Mouse (Mus musculus): Measurements from ENCODE around the gene Il11ra1. TPM values are rescaled to one million over a fixed set of nuclear protein-coding genes. Genes with fewer than 3 reads are reported as not detected.
A peak's percentile ranks its signal among the peaks of the same experiment; 100 is the strongest.
"Not testable (repeated sequence)": the region's sequence is repeated elsewhere in the genome, so short reads cannot be mapped to it uniquely, and the experiment has no call there.

The Il11ra1 gene
- polyA plus RNA-seq, 1 experiment from 2014 or later = 55.2 TPM

- 13% methylated on average over 29 of the region's 40 CpGs for WGBS
- H3K9ac ChIP-seq (ENCODE audit: low read length); H3K27me3 ChIP-seq (ENCODE audit: control insufficient read depth, insufficient read depth, low read length); ATAC-seq (ENCODE audit: low FRiP score); H3K4me3 ChIP-seq (ENCODE audit: low read depth, low read length); H3K9me3 ChIP-seq (ENCODE audit: control insufficient read depth, low read length); H3K27ac ChIP-seq (ENCODE audit: low read depth, low read length); H3K36me3 ChIP-seq (ENCODE audit: control insufficient read depth, insufficient read depth, low read length); H3K4me1 ChIP-seq (ENCODE audit: control insufficient read depth, insufficient read depth, low read length): not testable (repeated sequence)
- DNase-seq (ENCODE audit: low spot score, missing footprints) = peak; percentile 96
- peak within 1 kb of the TSS; percentile 34; the same call in 1 of the 2 replicates for H3K4me2 ChIP-seq
Observed at GRCm38 (mm10) chr4:41696930-41697841, 2.6 kb upstream of the Il11ra1 start, which contains the start of gene Cntfr. TSS of gene Cntfr (minus strand) at chr4:41697089.

DNA sequence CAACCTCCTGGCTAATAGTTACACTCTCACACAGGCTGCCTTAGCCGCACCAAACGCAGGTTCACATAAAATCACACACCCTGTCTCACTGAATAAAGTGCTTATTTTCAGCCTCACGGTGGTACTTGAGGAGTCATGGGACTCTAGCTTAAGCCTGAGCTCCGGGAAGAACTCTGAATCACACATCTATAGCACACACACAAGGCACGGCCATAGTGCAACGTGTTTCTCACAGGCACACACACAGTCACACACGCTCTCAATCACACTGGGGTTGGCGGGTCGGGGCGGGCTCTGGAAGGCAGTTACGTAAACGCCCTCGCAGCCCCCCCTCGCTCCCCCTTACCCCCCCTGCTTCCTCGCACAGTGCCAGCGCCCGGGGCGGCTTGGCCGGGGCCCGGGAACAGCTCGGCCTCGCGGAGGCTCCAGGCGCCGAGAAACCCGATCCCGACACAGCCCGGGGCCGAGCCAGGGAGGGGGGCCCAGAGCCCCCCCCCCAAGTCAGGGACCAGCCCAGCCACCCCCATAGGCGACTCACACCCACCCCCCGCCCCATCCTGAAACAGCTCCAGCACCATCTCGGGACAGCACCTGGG is 1.3 kb upstream of the Il11ra1 start:
- not testable (repeated sequence) for H3K9ac ChIP-seq (ENCODE audit: low read length); H3K4me3 ChIP-seq (ENCODE audit: low read depth, low read length); H3K4me2 ChIP-seq; H3K36me3 ChIP-seq (ENCODE audit: control insufficient read depth, insufficient read depth, low read length); H3K27ac ChIP-seq (ENCODE audit: low read depth, low read length); H3K4me1 ChIP-seq (ENCODE audit: control insufficient read depth, insufficient read depth, low read length); ATAC-seq (ENCODE audit: low FRiP score); H3K27me3 ChIP-seq (ENCODE audit: control insufficient read depth, insufficient read depth, low read length); H3K9me3 ChIP-seq (ENCODE audit: control insufficient read depth, low read length)
- WGBS = 7% methylated on average over 20 of the region's 32 CpGs
- peak; percentile 80 for DNase-seq (ENCODE audit: low spot score, missing footprints)

DNA sequence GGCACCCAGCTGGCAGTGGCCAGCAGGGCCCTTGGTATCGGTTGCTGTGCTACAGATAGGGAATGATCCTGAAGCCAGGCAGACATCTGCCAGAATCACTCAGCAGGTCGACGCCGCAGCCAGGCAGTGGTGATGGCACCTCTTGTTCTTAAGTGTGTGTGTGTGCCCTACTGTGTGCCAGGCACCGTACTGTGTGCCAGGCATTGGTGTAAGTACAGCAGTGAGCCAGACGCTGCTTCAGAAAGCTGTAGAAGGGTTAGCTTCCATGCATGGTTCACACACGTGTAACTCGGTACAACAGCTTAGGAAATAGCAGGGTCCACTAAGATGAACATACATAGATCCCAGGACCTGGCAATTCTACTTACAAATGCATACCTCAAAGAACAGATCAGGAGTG is 435 bp downstream of the Il11ra1 start:
- not testable (repeated sequence) for H3K27ac ChIP-seq (ENCODE audit: low read depth, low read length); H3K9me3 ChIP-seq (ENCODE audit: control insufficient read depth, low read length); H3K36me3 ChIP-seq (ENCODE audit: control insufficient read depth, insufficient read depth, low read length); DNase-seq (ENCODE audit: low spot score, missing footprints); H3K27me3 ChIP-seq (ENCODE audit: control insufficient read depth, insufficient read depth, low read length); H3K4me2 ChIP-seq; H3K4me1 ChIP-seq (ENCODE audit: control insufficient read depth, insufficient read depth, low read length); ATAC-seq (ENCODE audit: low FRiP score); H3K4me3 ChIP-seq (ENCODE audit: low read depth, low read length); H3K9ac ChIP-seq (ENCODE audit: low read length)
- 67% methylated on average over 1 of the region's 8 CpGs for WGBS

DNA sequence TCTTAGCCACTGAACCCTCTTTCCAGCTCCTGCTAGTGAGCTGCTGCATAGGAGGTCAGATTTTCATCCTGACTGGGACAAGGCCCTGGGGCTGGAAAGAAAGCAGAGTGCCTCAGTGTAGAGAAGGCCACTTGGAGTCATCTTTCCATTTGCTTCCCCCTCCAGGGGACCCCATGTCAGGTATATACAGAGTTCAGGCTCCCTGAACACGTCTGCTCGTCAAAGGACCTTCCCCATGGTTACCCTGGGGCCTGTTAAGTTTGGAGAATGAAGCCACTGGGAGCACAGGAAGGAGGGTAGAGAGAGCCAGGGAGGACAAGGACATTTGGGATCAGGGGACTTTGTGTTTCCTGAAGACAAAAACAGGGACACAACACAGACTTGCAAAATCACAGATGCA is 2.4 kb downstream of the Il11ra1 start:
- not testable (repeated sequence) for H3K27ac ChIP-seq (ENCODE audit: low read depth, low read length); H3K4me3 ChIP-seq (ENCODE audit: low read depth, low read length); H3K36me3 ChIP-seq (ENCODE audit: control insufficient read depth, insufficient read depth, low read length); ATAC-seq (ENCODE audit: low FRiP score); H3K9ac ChIP-seq (ENCODE audit: low read length); H3K9me3 ChIP-seq (ENCODE audit: control insufficient read depth, low read length); H3K27me3 ChIP-seq (ENCODE audit: control insufficient read depth, insufficient read depth, low read length); H3K4me2 ChIP-seq
- 64% methylated on average over 2 of the region's 2 CpGs for WGBS
- DNase-seq (ENCODE audit: low spot score, missing footprints) = peak; percentile 53
- peaks cover 12% of the 10 kb centered on the region for H3K4me1 ChIP-seq (ENCODE audit: control insufficient read depth, insufficient read depth, low read length)

- Histone ChIP-seq H3K4me3 (ENCODE audit: low read depth, low read length) (no peak overlapping the region), H3K27me3 (ENCODE audit: control insufficient read depth, insufficient read depth, low read length) (peaks cover 2% of the 10 kb centered on the region; the same call in 1 of the 2 replicates), H3K27ac (ENCODE audit: low read depth, low read length) (no peak overlapping the region), H3K9ac (ENCODE audit: low read length) (no peak overlapping the region), H3K4me1 (ENCODE audit: control insufficient read depth, insufficient read depth, low read length) (peaks cover 20% of the 10 kb centered on the region), H3K4me2 (no peak overlapping the region), H3K9me3 (ENCODE audit: control insufficient read depth, low read length) (no peaks in the 10 kb centered on the region), H3K36me3 (ENCODE audit: control insufficient read depth, insufficient read depth, low read length) (no peaks in the 10 kb centered on the region)
- ATAC-seq (ENCODE audit: low FRiP score) = no peak
- peak; percentile 85 for DNase-seq (ENCODE audit: low spot score, missing footprints)
- 3% methylated on average over 5 of the region's 5 CpGs for WGBS
Observed at GRCm38 (mm10) chr4:41704651-41705050, 4.9 kb downstream of the Il11ra1 start.

DNA sequence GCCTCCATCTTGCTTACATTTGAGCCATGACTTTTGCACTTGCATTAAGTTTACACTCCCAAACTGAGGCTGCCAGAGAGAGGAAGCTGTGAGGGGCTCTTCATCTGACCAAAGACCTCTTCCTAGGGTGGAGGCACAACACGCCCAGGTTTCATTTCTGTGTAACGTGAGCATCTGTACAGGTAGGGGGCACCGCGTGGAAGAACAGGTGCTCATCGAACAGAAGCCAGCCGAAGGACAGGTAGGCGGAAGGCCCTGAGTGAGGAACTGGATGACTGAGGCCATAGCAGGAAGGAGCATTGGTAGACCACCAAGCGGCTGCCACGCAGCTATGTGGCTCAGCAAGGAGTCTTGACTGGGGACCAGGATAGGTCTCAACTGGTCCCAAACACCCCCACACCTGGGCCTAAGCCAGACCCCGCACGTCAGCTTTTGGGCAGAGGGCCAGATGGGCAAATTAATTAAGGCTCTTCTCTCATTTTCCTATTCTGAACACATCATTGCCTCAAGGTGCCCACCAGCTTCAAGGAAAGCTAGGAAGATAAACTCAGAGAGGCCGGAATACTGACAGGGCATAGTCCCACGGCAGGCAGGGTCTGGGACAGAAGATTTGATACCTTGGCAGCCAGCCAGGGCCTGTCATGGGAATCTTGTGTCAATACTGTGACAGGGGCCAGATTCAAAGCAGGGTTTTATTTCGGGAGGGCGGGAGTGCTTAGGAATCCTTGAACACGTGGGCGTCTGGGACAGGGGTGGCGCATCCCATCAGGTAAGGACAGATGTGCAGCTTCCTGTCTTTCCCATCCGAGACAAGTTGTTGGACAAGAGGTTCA is 6.3 kb downstream of the Il11ra1 start:
- Histone ChIP-seq H3K36me3 (ENCODE audit: control insufficient read depth, insufficient read depth, low read length) (no peaks in the 10 kb centered on the region), H3K9me3 (ENCODE audit: control insufficient read depth, low read length) (no peaks in the 10 kb centered on the region), H3K27ac (ENCODE audit: low read depth, low read length) (no peak overlapping the region), H3K4me1 (ENCODE audit: control insufficient read depth, insufficient read depth, low read length) (peaks cover 20% of the 10 kb centered on the region), H3K27me3 (ENCODE audit: control insufficient read depth, insufficient read depth, low read length) (peaks cover 2% of the 10 kb centered on the region; the same call in 1 of the 2 replicates), H3K4me2 (no peak overlapping the region), H3K9ac (ENCODE audit: low read length) (no peak overlapping the region), H3K4me3 (ENCODE audit: low read depth, low read length) (no peak overlapping the region)
- WGBS = 74% methylated on average over 19 of the region's 19 CpGs
- ATAC-seq (ENCODE audit: low FRiP score) (peak; percentile 36; the same call in 1 of the 2 replicates), DNase-seq (ENCODE audit: low spot score, missing footprints) (peak; percentile 87)

- no peaks in the 10 kb centered on the region for H3K36me3 ChIP-seq (ENCODE audit: control insufficient read depth, insufficient read depth, low read length)
- H3K27me3 ChIP-seq (ENCODE audit: control insufficient read depth, insufficient read depth, low read length) = peaks cover 2% of the 10 kb centered on the region; the same call in 1 of the 2 replicates
- no peaks in the 10 kb centered on the region for H3K9me3 ChIP-seq (ENCODE audit: control insufficient read depth, low read length)
- H3K9ac ChIP-seq (ENCODE audit: low read length) = no peak overlapping the region
- H3K4me2 ChIP-seq = peak overlapping the region; percentile 22; the same call in 1 of the 2 replicates
- no peak overlapping the region; the same call in 1 of the 2 replicates for H3K4me3 ChIP-seq (ENCODE audit: low read depth, low read length)
- H3K4me1 ChIP-seq (ENCODE audit: control insufficient read depth, insufficient read depth, low read length) = peaks cover 26% of the 10 kb centered on the region
- H3K27ac ChIP-seq (ENCODE audit: low read depth, low read length) = no peak overlapping the region
- peak; percentile 78 for ATAC-seq (ENCODE audit: low FRiP score)
- WGBS = 2% methylated on average over 13 of the region's 13 CpGs
- peak; percentile 95 for DNase-seq (ENCODE audit: low spot score, missing footprints)
Observed at GRCm38 (mm10) chr4:41707011-41707535, 7.3 kb downstream of the Il11ra1 start.

GRCm38 (mm10) chr4:41708192-41708745 is 8.5 kb downstream of the Il11ra1 start:
- no peak overlapping the region for H3K27ac ChIP-seq (ENCODE audit: low read depth, low read length)
- H3K9me3 ChIP-seq (ENCODE audit: control insufficient read depth, low read length) = no peaks in the 10 kb centered on the region
- WGBS = 49% methylated on average over 8 of the region's 8 CpGs
- H3K9ac ChIP-seq (ENCODE audit: low read length) = no peak overlapping the region
- no peak overlapping the region for H3K4me3 ChIP-seq (ENCODE audit: low read depth, low read length)
- no peak overlapping the region for H3K4me2 ChIP-seq
- H3K27me3 ChIP-seq (ENCODE audit: control insufficient read depth, insufficient read depth, low read length) = peaks cover 2% of the 10 kb centered on the region; the same call in 1 of the 2 replicates
- no peak for ATAC-seq (ENCODE audit: low FRiP score)
- DNase-seq (ENCODE audit: low spot score, missing footprints) = peak; percentile 96
- no peaks in the 10 kb centered on the region for H3K36me3 ChIP-seq (ENCODE audit: control insufficient read depth, insufficient read depth, low read length)
- H3K4me1 ChIP-seq (ENCODE audit: control insufficient read depth, insufficient read depth, low read length) = peaks cover 35% of the 10 kb centered on the region

All from midbrain, embryonic 11.5 days (tissue).